Mouse (Mus musculus) kidney, postnatal 0 days (tissue): ENCODE measurements around the gene Clic3. TPM values are rescaled to one million over a fixed set of nuclear protein-coding genes. Genes with fewer than 3 reads are reported as not detected.

Source experiments
- ATAC-seq: fragments of 200-750 bp; cut with Nextera tagmentation; replicated peaks from 2 replicates; pipeline ENCODE4 v1.8.0; 2017; ENCODE audit warnings: low read depth, moderate number of reproducible peaks, moderate TSS enrichment, moderate library complexity; ENCODE audit not compliant: low FRiP score
- DNase-seq: peaks from one replicate; pipeline ENCODE4 v3.0.0-alpha.2; 2016; ENCODE audit warnings: low spot score
- H3K27ac ChIP-seq: fragments of 300-500 bp; sonication (generic); 2 replicates; pipeline ENCODE4 v1.5.1; 2014; ENCODE audit warnings: mild to moderate bottlenecking
- H3K27me3 ChIP-seq: fragments of 300-500 bp; sonication (generic); 2 replicates; pipeline ENCODE4 v1.6.1; 2014; ENCODE audit warnings: low read length, mixed read lengths; ENCODE audit not compliant: insufficient read depth
- H3K36me3 ChIP-seq: fragments of 300-500 bp; sonication (generic); 2 replicates; pipeline ENCODE4 v1.6.1; 2014; ENCODE audit warnings: low read length, mixed read lengths; ENCODE audit not compliant: insufficient read depth
- H3K4me1 ChIP-seq: fragments of 300-500 bp; sonication (generic); replicated peaks from 2 replicates; pipeline ENCODE4 v1.6.1; 2014; ENCODE audit warnings: antibody characterized with exemption, low read length, mixed read lengths; ENCODE audit not compliant: insufficient read depth
- H3K4me2 ChIP-seq: fragments of 300-500 bp; sonication (generic); 2 replicates; pipeline ENCODE4 v1.6.1; 2014; ENCODE audit warnings: mild to moderate bottlenecking, low read length, moderate library complexity, mixed read lengths
- H3K4me3 ChIP-seq: fragments of 300-500 bp; sonication (generic); replicated peaks from 2 replicates; pipeline ENCODE4 v1.5.1; 2014; ENCODE audit warnings: low read depth, low read length
- H3K9ac ChIP-seq: fragments of 300-500 bp; sonication (generic); 2 replicates; pipeline ENCODE4 v1.6.1; 2014; ENCODE audit warnings: low read depth, low read length
- H3K9me3 ChIP-seq: fragments of 300-500 bp; sonication (generic); replicated peaks from 2 replicates; pipeline ENCODE4 v1.6.1; 2016; ENCODE audit warnings: low read length, inconsistent platforms, mixed read lengths
- CTCF ChIP-seq: IDR thresholded peaks from 2 replicates; pipeline ENCODE4 v1.5.1; 2016; ENCODE audit warnings: antibody characterized with exemption, low read depth, mild to moderate bottlenecking, moderate library complexity
- WGBS: fragments of 180-500 bp; shearing (Covaris S2); extraction: QIAGEN DNeasy Blood & Tissue Kit; methylation state at CpG from one replicate; pipeline ENCODE4 v1.1.7; 2014; 5-methylcytosine and 5-hydroxymethylcytosine counted together
- polyA plus RNA-seq: library from polyadenylated mRNA; unstranded; fragments of >200 nt; fragmentation: Nextera tagmentation; extraction: Ambion mirVana; gene quantifications from 2 replicates; pipeline ENCODE4 v1.2.1, GENCODE M21; 2015

Clic3 gene
- polyA plus RNA-seq, 1 experiment from 2014 or later: 10.3 TPM

- 37% methylated on average over 17 of the region's 17 CpGs for WGBS
- Histone ChIP-seq H3K27ac (peak overlapping the region; percentile 31; the same call in 1 of the 2 replicates), H3K4me3 (no peak overlapping the region)
Observed at GRCm38 (mm10) chr2:25430395-25431233, 26.0 kb upstream of the Clic3 start.

GRCm38 (mm10) chr2:25431308-25431855 lies 25.3 kb upstream of the Clic3 start:
- Histone ChIP-seq H3K9me3 (no peaks in the 10 kb centered on the region), H3K9ac (peak overlapping the region; percentile 18; the same call in 1 of the 2 replicates), H3K36me3 (0 out of 2 replicates have a peak, but pooled peaks cover 9% of the 10 kb centered on the region), H3K4me2 (peak overlapping the region; percentile 98; the same call in 1 of the 2 replicates), H3K27me3 (no peaks in the 10 kb centered on the region), H3K27ac (peak overlapping the region; percentile 31; the same call in 1 of the 2 replicates), H3K4me3 (no peak overlapping the region), H3K4me1 (peaks cover 23% of the 10 kb centered on the region; the same call in 1 of the 2 replicates)
- no peak for TF ChIP-seq CTCF
- no peak for DNase-seq
- ATAC-seq: no peak
- WGBS: 66% methylated on average over 6 of the region's 6 CpGs

More at GRCm38 (mm10) chr2:25430395-25431233, 26.0 kb upstream of the Clic3 start:
- TF ChIP-seq CTCF: no peak
- Histone ChIP-seq H3K4me2 (peak overlapping the region; percentile 98), H3K4me1 (peaks cover 23% of the 10 kb centered on the region; the same call in 1 of the 2 replicates), H3K9me3 (no peaks in the 10 kb centered on the region), H3K27me3 (no peaks in the 10 kb centered on the region), H3K36me3 (0 out of 2 replicates have a peak, but pooled peaks cover under 1% of the 10 kb centered on the region), H3K9ac (peak overlapping the region; percentile 18; the same call in 1 of the 2 replicates)
- ATAC-seq (peak; percentile 63), DNase-seq (peak; percentile 80)

GRCm38 (mm10) chr2:25432326-25433098 lies 24.1 kb upstream of the Clic3 start:
- no peak for DNase-seq
- 67% methylated on average over 11 of the region's 11 CpGs for WGBS
- Histone ChIP-seq H3K27me3 (no peaks in the 10 kb centered on the region), H3K4me1 (peaks cover 23% of the 10 kb centered on the region; the same call in 1 of the 2 replicates), H3K27ac (no peak overlapping the region), H3K4me2 (no peak overlapping the region), H3K9me3 (no peaks in the 10 kb centered on the region), H3K9ac (no peak overlapping the region), H3K4me3 (no peak overlapping the region), H3K36me3 (peaks cover 14% of the 10 kb centered on the region; the same call in 1 of the 2 replicates)
- TF ChIP-seq CTCF: no peak
- ATAC-seq: no peak

GRCm38 (mm10) chr2:25433101-25433500 lies 23.5 kb upstream of the Clic3 start:
- Histone ChIP-seq H3K9ac (no peak overlapping the region), H3K36me3 (peaks cover 18% of the 10 kb centered on the region; the same call in 1 of the 2 replicates), H3K4me1 (peaks cover 23% of the 10 kb centered on the region; the same call in 1 of the 2 replicates), H3K27me3 (no peaks in the 10 kb centered on the region), H3K4me2 (no peak overlapping the region), H3K4me3 (no peak overlapping the region), H3K27ac (no peak overlapping the region), H3K9me3 (no peaks in the 10 kb centered on the region)
- no peak for TF ChIP-seq CTCF
- no peak for DNase-seq
- ATAC-seq: no peak
- WGBS: 82% methylated on average over 17 of the region's 17 CpGs

GRCm38 (mm10) chr2:25434292-25434691 lies 22.3 kb upstream of the Clic3 start:
- WGBS: 84% methylated on average over 8 of the region's 8 CpGs
- H3K4me3 ChIP-seq: no peak overlapping the region

More at GRCm38 (mm10) chr2:25434292-25434691, 22.3 kb upstream of the Clic3 start:
- H3K9me3 ChIP-seq: no peaks in the 10 kb centered on the region
- TF ChIP-seq CTCF: no peak
- no peak overlapping the region for H3K9ac ChIP-seq
- H3K4me1 ChIP-seq: peaks cover 20% of the 10 kb centered on the region; the same call in 1 of the 2 replicates
- no peaks in the 10 kb centered on the region for H3K27me3 ChIP-seq
- H3K27ac ChIP-seq: no peak overlapping the region
- ATAC-seq: no peak
- no peak overlapping the region for H3K4me2 ChIP-seq
- peaks cover 23% of the 10 kb centered on the region; the same call in 1 of the 2 replicates for H3K36me3 ChIP-seq
- no peak for DNase-seq
